Mouse (Mus musculus): ENCODE results near the gene Shc3. TPM values are rescaled to one million over a fixed set of nuclear protein-coding genes. Genes with fewer than 3 reads are reported as not detected.

Gene Shc3
- polyA plus RNA-seq, 1 experiment, result 1.1 TPM

DNA sequence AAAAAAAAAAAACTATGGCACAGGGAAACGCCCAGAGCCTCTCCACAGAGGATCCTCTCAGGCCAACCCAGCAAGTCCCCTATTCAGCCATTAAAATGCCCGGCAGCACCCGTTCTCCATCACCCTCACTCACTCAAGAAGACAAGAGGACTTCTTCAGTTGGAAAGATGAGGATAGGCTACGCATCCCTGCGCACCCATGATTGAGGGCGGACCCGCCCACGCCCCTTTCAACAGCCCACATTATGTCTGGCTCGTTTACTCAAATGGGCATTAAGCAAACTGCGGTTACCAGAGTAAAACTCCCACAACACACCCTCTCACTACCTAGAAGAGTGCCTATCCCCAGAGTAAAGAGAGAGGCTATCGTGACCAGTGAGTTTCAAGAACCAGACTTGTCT lies 26.2 kb upstream of the Shc3 start:
- no peaks in the 10 kb centered on the region; the same call in 1 of the 2 replicates for H3K27me3 ChIP-seq (replicated peaks; ENCODE audit: control insufficient read depth, insufficient read depth, low read length)
- H3K27ac ChIP-seq (ENCODE audit: insufficient read depth, low read depth, low read length), result no peak overlapping the region
- no peak overlapping the region for H3K4me3 ChIP-seq (ENCODE audit: insufficient read depth, low read depth, low read length)
- H3K36me3 ChIP-seq (ENCODE audit: control insufficient read depth, insufficient read depth, low read length), result no peaks in the 10 kb centered on the region
- no peak for DNase-seq
- TF ChIP-seq POLR2A (IDR thresholded peaks at IDR 0.05; ENCODE audit: low read depth, low read length), result no peak
- TF ChIP-seq CTCF (conservative IDR thresholded peaks at IDR 0.05; ENCODE audit: insufficient read depth, insufficient read length, low read depth, low read length), result no peak
- H3K4me1 ChIP-seq (ENCODE audit: control insufficient read depth, insufficient read depth, low read length), result no peaks in the 10 kb centered on the region
- 17% methylated on average over 11 of the region's 11 CpGs for WGBS

DNA sequence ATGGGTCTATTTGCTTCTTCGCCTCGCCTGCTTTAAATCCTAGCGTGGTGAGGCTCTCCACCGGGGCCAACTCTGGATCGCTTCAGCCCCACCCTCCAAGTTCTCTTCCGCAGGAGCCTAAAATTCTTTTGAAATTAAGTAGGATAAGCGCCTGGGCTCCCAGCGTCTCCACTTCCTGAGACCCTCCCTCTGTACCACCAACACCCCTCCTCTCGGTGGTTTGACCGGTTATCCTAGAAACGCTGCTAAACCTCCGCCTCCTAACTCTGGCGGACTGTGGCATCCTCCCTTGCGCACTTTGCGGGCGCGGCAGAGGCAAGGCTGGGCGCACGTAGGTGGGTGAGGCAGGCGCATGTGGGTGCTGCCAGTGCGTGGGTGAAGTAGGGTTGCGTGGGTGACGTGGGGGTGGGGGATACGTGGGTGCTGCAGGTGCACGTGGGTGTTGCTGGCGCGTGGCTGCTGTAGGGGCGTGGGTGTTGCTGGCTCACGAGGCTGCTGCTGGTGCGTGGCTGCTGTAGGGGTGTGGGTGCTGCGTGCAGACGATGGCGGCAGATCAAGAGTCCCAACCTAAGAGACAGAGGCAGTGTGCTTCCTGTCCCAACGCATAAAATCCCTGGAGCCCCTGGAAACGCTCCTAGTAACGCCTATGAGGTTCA lies 25.6 kb upstream of the Shc3 start:
- Histone ChIP-seq H3K4me1 (ENCODE audit: control insufficient read depth, insufficient read depth, low read length) (no peaks in the 10 kb centered on the region), H3K27ac (ENCODE audit: insufficient read depth, low read depth, low read length) (no peak overlapping the region), H3K36me3 (ENCODE audit: control insufficient read depth, insufficient read depth, low read length) (no peaks in the 10 kb centered on the region), H3K27me3 (replicated peaks; ENCODE audit: control insufficient read depth, insufficient read depth, low read length) (no peaks in the 10 kb centered on the region; the same call in 1 of the 2 replicates), H3K4me3 (ENCODE audit: insufficient read depth, low read depth, low read length) (peak overlapping the region; percentile 44; the same call in 1 of the 2 replicates)
- no peak for TF ChIP-seq CTCF (conservative IDR thresholded peaks at IDR 0.05; ENCODE audit: insufficient read depth, insufficient read length, low read depth, low read length)
- no peak for TF ChIP-seq POLR2A (IDR thresholded peaks at IDR 0.05; ENCODE audit: low read depth, low read length)
- WGBS, result 3% methylated on average over 36 of the region's 36 CpGs
- no peak for DNase-seq

DNA sequence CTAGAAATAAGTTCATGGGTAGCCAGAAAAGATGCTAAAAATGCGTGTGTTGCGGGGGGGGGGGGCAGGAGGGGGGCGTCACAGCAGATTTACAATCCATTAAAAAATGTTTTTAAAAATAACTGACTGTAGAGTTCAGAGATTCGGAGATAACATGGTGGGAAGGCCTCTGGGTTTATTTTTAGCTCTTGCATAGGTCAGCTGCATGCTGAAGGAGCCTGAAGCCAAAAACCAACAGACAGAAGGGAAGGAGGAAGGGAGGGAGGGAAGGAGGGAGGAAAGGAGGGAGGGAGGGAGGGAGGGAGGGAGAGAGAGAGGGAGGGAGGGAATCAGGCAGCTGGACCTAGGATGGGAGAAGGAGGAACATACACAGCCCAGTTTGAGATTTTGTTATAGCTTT lies 18.8 kb upstream of the Shc3 start:
- Histone ChIP-seq H3K36me3 (ENCODE audit: control insufficient read depth, insufficient read depth, low read length) (no peaks in the 10 kb centered on the region), H3K4me1 (ENCODE audit: control insufficient read depth, insufficient read depth, low read length) (no peaks in the 10 kb centered on the region), H3K27me3 (replicated peaks; ENCODE audit: control insufficient read depth, insufficient read depth, low read length) (no peaks in the 10 kb centered on the region), H3K27ac (ENCODE audit: insufficient read depth, low read depth, low read length) (no peak overlapping the region), H3K4me3 (ENCODE audit: insufficient read depth, low read depth, low read length) (no peak overlapping the region)
- WGBS, result 39% methylated on average over 4 of the region's 4 CpGs
- TF ChIP-seq POLR2A (IDR thresholded peaks at IDR 0.05; ENCODE audit: low read depth, low read length) (no peak), CTCF (conservative IDR thresholded peaks at IDR 0.05; ENCODE audit: insufficient read depth, insufficient read length, low read depth, low read length) (no peak)
- DNase-seq, result no peak

DNA sequence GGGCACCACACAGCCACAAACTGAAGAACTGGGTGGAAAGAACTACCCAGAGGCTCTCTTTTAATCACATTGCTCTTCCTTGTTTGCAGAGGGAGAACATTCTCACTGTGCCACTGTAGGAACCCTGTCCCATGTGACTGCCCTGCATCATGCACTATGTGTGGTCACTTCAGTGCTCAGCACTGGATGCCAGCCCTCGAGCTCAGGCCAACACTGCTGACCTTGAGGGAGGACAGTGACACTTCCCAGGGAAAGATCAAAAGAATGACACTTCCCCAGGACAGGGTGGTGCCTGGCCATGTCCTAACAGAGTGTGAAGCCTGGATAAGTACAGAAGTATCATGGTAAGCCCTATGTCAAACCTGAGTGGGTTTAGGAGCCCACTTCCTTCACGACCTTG lies 13.0 kb upstream of the Shc3 start:
- no peak overlapping the region for H3K27ac ChIP-seq (ENCODE audit: insufficient read depth, low read depth, low read length)
- 54% methylated on average over 2 of the region's 2 CpGs for WGBS
- no peak overlapping the region for H3K4me3 ChIP-seq (ENCODE audit: insufficient read depth, low read depth, low read length)
- no peaks in the 10 kb centered on the region for H3K27me3 ChIP-seq (replicated peaks; ENCODE audit: control insufficient read depth, insufficient read depth, low read length)
- H3K4me1 ChIP-seq (ENCODE audit: control insufficient read depth, insufficient read depth, low read length), result no peaks in the 10 kb centered on the region
- DNase-seq, result no peak
- no peaks in the 10 kb centered on the region for H3K36me3 ChIP-seq (ENCODE audit: control insufficient read depth, insufficient read depth, low read length)
- TF ChIP-seq POLR2A (IDR thresholded peaks at IDR 0.05; ENCODE audit: low read depth, low read length) (no peak), CTCF (conservative IDR thresholded peaks at IDR 0.05; ENCODE audit: insufficient read depth, insufficient read length, low read depth, low read length) (no peak)

DNA sequence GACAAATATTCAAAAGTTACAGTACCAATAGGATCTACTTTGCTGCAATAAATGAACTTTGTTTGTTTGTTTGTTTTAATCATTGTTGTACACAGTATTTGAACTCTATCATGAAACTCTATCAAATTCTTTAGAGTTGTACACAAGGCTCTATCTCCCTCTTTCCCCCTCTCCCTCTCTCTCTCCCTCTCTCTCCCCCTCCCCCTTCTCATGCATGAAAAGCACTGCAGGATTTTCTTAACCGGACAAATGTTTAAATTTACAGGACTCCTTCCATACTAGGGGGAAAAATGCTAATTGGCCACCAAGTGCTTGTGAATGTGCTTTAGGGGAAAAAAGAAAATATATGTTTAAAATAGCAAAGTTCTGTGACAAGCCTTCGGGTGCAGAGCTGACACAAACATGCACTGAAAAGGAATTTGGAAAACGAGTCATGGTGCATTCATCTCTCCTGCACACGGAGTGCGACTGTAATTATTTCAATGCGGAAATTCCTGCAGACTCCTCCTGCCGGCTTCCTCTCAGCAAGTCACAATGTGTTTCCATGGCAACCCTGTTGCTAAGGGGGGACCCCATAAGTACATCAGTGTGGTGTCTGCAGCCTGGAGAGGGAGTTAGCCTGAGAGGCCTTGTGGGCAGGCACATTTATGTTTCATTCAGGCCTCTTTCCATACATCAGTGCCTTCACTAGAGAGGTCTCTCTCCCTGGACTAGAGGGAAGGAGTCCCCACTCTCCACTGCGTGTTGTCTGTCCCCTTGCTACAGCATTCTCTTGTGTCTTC lies 11.2 kb upstream of the Shc3 start:
- no peak for DNase-seq
- no peaks in the 10 kb centered on the region for H3K4me1 ChIP-seq (ENCODE audit: control insufficient read depth, insufficient read depth, low read length)
- no peak overlapping the region for H3K27ac ChIP-seq (ENCODE audit: insufficient read depth, low read depth, low read length)
- no peak overlapping the region for H3K4me3 ChIP-seq (ENCODE audit: insufficient read depth, low read depth, low read length)
- TF ChIP-seq CTCF (conservative IDR thresholded peaks at IDR 0.05; ENCODE audit: insufficient read depth, insufficient read length, low read depth, low read length) (no peak), POLR2A (IDR thresholded peaks at IDR 0.05; ENCODE audit: low read depth, low read length) (no peak)
- no peaks in the 10 kb centered on the region for H3K27me3 ChIP-seq (replicated peaks; ENCODE audit: control insufficient read depth, insufficient read depth, low read length)
- no peaks in the 10 kb centered on the region for H3K36me3 ChIP-seq (ENCODE audit: control insufficient read depth, insufficient read depth, low read length)
- WGBS, result 22% methylated on average over 8 of the region's 8 CpGs

DNA sequence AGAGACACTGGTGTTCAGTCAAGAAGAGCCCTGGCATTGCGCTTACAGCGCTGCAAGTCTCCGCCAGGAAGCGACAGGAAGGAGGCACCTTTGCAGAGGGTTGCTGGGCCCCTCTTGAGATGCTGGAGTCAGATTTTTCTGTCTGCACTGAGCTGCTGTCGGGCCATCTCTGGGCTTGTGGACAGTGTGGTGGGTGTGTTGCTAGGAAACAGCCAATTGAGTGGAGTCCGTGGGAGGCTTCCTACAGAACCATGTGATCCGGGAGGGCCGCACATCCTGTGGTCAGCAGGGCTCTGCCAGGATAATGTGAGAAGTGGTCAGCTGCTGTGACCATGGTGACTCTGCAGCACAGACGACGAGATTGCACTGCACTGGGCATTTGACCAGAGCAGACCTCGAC lies 4.6 kb upstream of the Shc3 start:
- 26% methylated on average over 11 of the region's 11 CpGs for WGBS
- no peak overlapping the region for H3K27ac ChIP-seq (ENCODE audit: insufficient read depth, low read depth, low read length)
- DNase-seq, result no peak
- H3K27me3 ChIP-seq (replicated peaks; ENCODE audit: control insufficient read depth, insufficient read depth, low read length), result 0 out of 2 replicates have a peak, but pooled peaks cover 1% of the 10 kb centered on the region
- H3K4me3 ChIP-seq (ENCODE audit: insufficient read depth, low read depth, low read length), result no peak overlapping the region
- TF ChIP-seq POLR2A (IDR thresholded peaks at IDR 0.05; ENCODE audit: low read depth, low read length) (no peak), CTCF (conservative IDR thresholded peaks at IDR 0.05; ENCODE audit: insufficient read depth, insufficient read length, low read depth, low read length) (no peak)
- no peaks in the 10 kb centered on the region for H3K4me1 ChIP-seq (ENCODE audit: control insufficient read depth, insufficient read depth, low read length)
- no peaks in the 10 kb centered on the region for H3K36me3 ChIP-seq (ENCODE audit: control insufficient read depth, insufficient read depth, low read length)

DNA sequence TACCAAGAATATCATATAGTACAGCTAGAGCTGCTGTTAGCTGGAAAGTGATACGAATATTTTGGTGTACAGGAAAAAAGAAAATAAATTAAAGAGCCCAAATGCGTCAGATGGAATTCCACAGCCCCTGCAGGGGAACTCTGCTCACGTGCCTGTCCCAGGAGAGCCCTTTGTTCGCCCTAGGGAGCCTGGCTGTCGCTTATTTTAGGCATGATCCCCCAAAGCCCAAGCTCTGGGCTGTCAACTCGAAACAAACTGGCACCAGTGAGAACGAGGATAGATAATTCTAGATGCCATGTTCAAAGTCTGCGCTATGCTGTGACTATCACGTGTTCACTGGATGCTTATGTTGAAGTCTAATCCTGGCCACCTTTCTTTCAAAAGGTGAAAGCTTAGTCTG lies 892 bp upstream of the Shc3 start:
- no peak for TF ChIP-seq POLR2A (IDR thresholded peaks at IDR 0.05; ENCODE audit: low read depth, low read length)
- no peak for DNase-seq

More for the DNA sequence above, 892 bp upstream of the Shc3 start:
- 22% methylated on average over 9 of the region's 9 CpGs for WGBS
- H3K27ac ChIP-seq (ENCODE audit: insufficient read depth, low read depth, low read length), result no peak overlapping the region
- no peak overlapping the region for H3K4me3 ChIP-seq (ENCODE audit: insufficient read depth, low read depth, low read length)
- peaks cover 6% of the 10 kb centered on the region; the same call in 1 of the 2 replicates for H3K27me3 ChIP-seq (replicated peaks; ENCODE audit: control insufficient read depth, insufficient read depth, low read length)
- H3K4me1 ChIP-seq (ENCODE audit: control insufficient read depth, insufficient read depth, low read length), result no peaks in the 10 kb centered on the region
- H3K36me3 ChIP-seq (ENCODE audit: control insufficient read depth, insufficient read depth, low read length), result no peaks in the 10 kb centered on the region

All from kidney, adult 2 months (tissue).